Mouse (Mus musculus): ENCODE data around the gene Mob2. TPM values are rescaled to one million over a fixed set of nuclear protein-coding genes. Genes with fewer than 3 reads are reported as not detected.

Gene Mob2
- polyA plus RNA-seq, 1 experiment = 54.7 TPM

DNA sequence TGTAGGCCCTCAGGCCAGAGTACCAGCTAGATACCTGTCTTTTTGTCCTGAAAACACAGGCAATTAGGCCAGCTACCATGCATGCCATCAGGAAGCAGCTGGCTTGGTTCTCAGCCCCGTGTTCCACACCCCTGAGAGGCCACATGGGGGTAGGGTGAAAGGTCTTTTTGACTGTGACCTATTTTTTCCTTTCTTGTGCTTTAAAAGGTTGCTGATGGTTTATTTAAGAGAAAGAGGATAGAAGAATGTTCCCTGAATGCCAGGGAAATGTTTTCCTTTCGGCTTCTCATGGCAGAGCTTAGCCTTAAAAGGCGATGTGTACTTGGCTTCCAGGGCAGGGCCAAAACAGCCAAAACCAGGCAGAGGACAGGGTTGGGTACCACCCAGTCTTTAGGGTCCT is 40.0 kb downstream of the Mob2 start:
- no peak for DNase-seq (ENCODE audit: low read depth)

DNA sequence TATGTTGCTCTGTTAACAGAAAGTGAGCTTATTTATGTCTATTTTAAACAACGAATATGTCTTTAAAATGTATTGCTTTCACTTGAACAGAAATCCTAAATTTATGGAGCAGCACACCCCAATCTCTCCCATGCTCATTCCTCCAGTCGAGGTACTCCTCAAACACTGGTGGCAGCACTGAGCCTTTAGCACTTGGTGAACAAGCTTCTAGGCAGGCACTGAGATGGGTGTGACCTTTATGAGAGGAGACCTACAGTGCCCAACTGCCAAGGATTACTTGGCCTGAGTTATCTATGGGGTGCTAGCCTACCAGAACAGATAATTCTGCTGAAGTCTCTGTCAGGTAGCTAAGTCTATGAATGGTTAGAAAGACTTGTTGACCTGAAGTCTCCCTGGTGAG is 41.2 kb downstream of the Mob2 start:
- no peak for DNase-seq (ENCODE audit: low read depth)

DNA sequence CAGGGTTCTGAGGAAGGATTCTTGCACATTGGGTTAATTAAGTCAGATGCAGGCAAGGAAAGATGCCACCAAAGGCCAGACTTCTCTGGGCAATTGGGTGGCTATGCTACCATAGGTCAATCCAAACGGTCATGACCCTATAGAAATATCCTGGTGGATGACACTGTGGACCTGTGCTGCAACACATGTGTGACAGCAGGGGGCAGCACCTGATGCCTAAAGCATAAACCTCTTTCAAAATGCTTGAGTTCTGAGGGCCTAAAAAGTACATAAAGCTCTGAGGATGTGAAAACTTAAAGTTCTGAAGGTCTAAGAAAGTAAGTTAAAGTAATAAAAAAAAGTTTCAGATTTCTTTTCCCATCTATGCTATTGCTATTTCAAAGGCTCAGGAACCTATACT is 44.3 kb downstream of the Mob2 start:
- DNase-seq (ENCODE audit: low read depth) = no peak

DNA sequence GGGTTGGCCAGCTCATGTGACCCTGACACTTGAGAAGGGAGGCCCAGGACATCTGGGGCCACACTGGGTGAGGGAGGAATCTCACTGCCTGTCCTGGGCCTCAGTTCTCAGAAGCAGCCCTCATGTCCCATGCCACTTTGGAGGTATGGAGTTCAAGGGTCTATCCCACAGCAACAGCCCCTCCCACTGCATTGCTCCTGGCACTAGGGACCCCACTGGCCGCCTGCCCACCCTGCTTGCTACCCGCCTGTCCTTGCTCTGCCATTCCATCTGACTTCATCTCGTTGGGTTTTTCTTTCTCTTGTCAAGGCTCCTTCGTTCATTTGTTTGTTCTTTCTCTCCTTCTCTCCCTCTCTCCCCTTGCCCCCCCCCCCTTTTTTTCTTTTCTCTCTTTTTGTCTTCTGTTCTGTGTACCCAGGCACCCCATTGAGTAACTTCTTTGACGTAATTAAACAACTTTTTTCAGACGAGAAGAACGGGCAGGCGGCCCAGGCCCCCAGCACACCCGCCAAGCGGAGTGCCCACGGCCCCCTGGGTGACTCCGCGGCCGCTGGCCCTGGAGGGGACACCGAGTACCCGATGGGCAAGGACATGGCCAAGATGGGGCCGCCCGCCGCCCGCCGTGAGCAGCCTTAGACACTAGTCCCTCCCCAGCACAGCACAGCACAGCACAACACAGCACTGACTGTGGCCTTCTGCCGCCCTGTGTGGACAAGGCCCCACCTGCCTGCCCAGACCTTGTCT is 59.1 kb downstream of the Mob2 start:
- no peak for DNase-seq (ENCODE audit: low read depth)

DNA sequence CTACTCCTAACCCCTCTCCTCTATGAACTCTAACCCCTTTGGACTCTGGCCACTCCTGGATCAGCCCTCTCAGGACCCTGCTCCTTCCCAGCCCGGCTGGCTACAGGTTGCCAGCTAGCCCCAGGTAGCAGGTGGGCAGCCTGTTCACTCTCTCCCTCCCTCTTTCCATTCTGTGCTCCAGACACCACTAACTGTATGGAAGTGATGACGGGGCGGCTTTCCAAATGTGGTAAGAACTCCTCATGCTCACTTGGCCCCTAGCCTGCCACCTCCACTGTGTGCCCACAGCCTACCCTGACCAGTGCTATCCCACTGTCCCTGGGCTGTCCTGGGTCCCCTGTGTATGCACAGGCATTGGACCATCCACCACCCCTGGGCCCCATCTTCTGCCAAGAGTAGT is 60.2 kb downstream of the Mob2 start:
- DNase-seq (ENCODE audit: low read depth) = no peak

DNA sequence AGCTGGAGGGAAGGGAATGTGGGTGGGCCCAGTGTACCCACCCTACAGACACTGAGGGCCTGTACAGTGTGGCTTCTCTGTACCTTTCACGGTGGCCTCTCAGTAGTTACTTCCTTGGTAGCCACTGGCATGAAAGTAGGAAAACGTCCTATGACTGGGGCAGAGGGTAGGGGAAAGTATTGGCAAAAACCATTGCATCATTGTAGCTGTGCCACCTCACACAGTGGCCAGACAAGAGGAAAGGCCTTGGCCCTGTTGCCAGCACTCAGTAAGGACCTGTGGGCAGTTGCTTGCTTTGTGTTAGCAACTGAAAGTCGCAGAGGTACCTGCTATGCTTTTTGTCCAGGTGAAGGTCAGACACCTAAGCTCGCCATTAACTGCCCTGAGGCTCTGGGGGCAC is 66.7 kb downstream of the Mob2 start:
- no peak for DNase-seq (ENCODE audit: low read depth)

DNA sequence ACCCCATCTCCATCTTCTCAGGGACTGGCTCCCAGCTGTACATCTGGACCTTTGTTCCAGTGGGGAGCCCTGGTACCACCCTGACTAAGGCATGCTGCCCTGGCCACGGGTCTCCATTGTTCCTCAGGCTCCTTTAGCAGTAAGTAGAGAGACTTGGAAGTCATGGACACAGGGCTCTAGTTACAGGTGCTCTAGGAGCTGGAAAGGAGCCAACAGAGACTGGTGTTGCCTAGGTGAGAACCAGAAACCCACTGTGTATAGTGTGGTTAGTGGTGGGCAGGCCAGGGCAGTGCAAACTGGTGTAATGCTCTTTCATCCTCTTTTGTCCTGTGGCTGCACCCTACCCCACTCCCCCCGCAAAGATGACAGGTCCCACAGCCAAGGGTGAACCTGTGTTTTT is 69.7 kb downstream of the Mob2 start:
- DNase-seq (ENCODE audit: low read depth) = no peak

DNA sequence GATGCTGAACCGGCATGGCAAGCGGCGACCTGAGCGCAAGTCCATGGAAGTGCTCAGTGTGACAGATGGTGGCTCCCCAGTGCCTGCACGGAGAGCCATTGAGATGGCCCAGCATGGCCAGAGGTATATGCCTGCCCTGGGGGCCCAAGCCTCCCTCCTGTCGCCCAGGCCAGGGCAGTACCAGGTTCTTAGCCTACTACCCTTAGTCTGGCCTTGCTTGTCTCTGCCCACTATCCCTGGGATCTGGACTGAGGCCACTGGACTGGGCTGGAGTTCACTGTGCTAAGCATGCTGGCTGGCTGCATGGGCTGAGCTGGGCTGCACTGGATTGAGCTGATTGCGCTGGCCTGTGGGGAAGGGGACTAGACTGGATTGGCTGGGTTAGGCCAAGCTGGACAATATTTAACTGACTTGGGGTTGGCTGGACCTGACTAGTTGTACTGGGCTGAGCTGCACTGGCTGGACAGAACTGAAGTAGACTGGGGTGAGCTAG is 72.5 kb downstream of the Mob2 start:
- DNase-seq (ENCODE audit: low read depth) = no peak

DNA sequence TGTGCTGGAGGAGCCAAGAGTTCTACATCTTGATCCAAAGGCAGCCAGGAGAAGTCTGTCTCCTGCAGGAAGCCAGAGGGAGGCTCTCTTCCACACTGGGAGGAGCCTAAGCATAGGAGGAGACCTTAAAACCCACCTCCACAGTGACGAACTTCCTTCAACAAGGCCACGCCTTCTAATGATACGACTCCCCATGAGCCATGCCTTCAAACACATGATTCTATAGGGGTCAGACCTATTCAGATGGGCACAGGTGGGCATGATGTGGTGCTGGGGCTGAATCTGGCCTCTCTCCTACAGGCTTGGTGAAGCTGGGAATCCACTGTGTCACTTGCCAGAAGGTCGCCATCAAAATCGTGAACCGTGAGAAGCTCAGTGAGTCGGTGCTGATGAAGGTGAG is 79.6 kb downstream of the Mob2 start:
- DNase-seq (ENCODE audit: low read depth) = no peak

DNA sequence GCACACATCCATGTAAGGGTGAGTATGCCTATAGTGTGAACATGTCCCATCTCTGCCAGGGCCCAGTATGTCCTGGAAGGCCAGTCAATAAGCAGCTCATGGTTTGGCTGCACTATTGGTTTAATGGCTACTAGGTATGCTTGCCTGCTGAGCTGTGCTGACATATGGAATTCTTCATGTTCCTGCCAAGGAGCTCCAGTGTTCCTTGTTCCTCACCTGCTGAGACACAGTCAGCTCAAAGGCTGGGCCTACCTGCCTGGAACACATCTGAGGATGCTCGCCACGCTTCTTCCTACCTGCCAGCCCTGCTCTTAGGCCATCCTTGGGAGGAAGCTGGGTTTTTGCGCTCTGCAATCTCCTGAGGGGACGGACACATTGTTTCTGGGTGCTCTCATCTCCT is 81.6 kb downstream of the Mob2 start:
- no peak for DNase-seq (ENCODE audit: low read depth)

DNA sequence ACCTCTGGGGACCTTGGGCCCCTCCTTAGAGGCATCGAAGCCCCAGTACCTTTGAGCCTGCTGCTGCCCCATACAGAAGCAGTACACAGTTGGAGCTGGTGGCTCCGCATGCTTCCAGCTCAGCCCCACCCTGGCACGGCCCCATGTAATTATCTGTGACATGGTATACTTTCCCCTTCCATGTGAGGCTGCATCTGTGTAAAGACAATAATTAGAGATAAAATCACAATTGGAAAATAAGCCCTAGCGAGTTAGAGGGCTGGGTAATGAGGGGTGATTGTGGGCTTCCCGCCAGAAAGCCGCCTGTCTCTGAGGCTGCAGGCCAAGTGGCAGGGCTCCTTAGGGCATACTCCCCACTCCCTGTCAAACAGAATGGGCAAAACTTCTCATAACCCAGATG is 82.9 kb downstream of the Mob2 start:
- DNase-seq (ENCODE audit: low read depth) = no peak

DNA sequence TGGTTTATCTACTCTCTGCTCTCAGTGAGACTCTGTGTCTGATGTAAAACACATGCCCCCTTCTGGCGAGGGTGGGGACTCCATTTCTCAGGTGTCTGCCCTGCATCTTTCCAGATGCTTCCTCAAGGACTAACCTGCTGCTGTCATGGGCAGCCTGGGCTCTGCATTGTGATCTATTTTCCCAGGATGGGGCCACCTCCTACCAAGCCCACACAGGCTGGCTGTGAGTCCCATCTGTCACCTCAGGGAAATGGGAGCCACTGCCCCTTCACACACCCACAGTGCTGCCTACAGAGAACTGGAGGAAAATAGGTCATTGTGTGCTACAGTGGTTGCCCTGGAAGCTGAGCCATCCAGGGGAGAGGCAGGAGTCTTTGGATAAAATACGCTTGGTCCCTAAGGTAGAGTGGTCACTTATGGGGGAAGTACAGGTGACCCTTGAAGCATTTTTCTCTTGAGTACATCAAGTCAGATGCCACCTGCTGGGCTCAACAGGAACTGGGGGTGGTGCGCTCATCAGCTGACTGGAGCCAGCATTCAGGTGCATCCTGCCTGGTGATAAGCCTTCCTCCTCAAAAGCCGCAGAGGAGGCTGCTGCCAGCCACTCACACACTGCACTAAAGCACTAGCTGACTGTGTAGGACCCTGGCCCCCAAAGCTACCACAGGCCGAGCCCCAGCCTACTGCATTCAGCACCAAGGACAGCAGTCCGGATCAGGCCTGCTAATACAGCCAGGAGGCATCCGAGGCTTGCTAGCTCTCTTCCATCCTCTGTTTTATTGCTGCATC is 87.8 kb downstream of the Mob2 start:
- DNase-seq (ENCODE audit: low read depth) = no peak

DNA sequence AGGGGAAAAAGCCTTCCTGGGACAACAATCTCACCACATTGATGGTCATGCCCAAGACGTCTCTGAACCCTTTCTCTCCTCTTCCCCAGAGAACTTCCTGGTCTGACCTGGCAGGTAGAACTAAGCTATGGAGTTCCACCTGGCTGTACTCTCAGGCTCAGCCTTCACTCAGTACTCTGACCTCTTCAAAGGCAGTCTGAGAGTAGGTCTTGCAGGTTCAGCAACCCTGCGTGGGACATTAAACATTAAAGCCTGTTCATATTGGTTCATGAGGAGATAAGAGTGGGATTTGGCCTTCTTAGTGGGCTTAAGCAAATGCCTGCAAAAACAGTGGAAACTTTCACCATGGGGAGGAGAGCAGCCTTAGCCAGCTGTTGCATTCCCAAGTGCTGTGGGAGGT is 94.6 kb downstream of the Mob2 start:
- no peak for DNase-seq (ENCODE audit: low read depth)

DNA sequence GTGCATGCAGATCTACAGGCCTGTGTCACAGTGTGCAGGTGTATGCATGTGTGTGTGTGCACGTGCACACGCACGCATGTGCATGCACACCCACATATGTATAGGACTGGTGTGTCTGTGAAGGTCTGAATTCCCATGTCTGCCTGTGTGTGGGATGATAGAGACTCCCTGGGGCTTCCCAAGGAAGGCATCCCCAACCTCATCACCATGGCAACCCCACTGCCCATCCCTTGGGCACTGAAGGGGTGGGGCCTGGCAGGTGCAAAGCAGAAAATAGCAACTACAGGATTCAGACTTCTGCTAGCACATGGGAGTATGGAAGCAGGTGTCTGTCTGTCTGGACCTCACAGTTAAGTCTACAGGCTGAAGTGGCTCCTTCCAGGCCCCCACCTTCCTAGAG is 98.3 kb downstream of the Mob2 start:
- no peak for DNase-seq (ENCODE audit: low read depth)

DNA sequence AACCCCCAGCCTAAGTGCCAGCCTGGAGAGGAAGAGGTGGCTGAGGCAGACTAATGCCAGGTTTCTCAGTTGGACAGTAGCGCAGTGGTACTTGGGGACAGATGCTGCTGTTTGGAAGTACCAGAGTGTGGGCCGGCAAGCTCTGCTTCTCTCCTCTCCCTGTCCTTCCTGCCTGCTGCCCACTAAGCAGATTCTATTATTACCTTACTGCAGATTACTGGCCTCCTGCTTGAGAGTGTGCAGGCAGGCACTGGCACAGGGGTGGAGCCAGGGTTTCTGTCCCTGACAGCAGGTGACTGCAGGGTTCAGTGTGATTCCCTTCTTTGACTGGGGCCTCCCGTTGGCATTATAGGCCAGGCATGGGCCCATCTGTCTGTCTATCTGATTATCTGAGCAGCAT is 99.4 kb downstream of the Mob2 start:
- DNase-seq (ENCODE audit: low read depth) = no peak

DNA sequence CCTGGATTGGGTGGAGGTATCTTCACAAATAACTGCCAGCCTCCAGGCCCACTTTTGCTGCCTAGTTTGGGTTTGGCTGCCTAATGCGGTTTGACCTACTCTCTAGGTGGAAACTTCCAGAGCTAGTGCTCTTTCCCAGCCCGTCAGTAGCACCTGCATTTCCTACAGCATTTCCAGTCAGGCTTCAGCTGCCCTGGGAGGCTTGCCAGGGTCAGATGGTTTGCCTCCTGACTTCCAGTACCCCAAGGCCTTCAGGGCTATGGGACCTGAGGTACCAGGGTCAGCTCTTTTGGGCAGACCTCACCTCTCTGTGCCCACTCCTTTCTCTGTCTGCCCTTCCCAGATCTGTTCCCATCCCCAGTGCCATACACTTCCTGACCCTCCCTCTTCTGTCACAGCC is 99.9 kb downstream of the Mob2 start:
- DNase-seq (ENCODE audit: low read depth) = no peak

DNA sequence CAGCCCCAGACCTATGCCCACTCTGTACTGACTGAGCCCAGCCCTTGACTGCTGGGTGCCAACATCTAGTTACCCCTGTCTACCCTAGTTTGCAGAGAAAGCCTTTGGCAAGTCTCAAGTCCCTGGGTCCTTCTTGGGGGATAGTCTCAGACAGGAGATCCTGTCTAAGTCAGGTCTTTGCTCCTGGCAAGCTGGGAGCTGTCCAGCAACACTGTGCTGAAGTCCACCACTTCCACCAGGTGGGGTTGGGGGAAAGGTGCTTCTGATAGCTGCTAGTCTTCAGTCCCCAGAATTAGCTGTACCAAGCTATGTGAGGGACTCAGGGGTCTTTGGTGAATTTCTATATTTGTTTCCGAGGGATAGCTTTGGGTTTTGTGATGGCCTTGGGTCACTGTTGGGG is 101.7 kb downstream of the Mob2 start:
- DNase-seq (ENCODE audit: low read depth) = no peak

Other genes starting within 250 kb of the Mob2 start
- 42.4 and 118 TPM in 2 replicates for gene Muc5b, start 222.0 kb downstream of the Mob2 start, polyA plus RNA-seq (2012; rRNA removed)
- gene Tollip, start 142.6 kb downstream of the Mob2 start, polyA plus RNA-seq (2012; rRNA removed) = 103 and 105 TPM in 2 replicates
- 0.09 and 0.33 TPM in 2 replicates for gene Brsk2, start 111.3 kb downstream of the Mob2 start, polyA plus RNA-seq (2012; rRNA removed)
- gene Dusp8, start 34.8 kb upstream of the Mob2 start, polyA plus RNA-seq (2012; rRNA removed) = 10.9 and 13.2 TPM in 2 replicates
- not detected in 2 replicates for gene Gm45618, start 59.7 kb upstream of the Mob2 start, polyA plus RNA-seq (2012; rRNA removed)
- gene Gm39115, start 75.0 kb upstream of the Mob2 start, polyA plus RNA-seq (2012; rRNA removed) = not detected in 2 replicates
- not detected in 2 replicates for gene Gm45337, start 83.5 kb upstream of the Mob2 start, polyA plus RNA-seq (2012; rRNA removed)
- not detected in 2 replicates for gene Gm29735, start 96.0 kb upstream of the Mob2 start, polyA plus RNA-seq (2012; rRNA removed)
- not detected in 2 replicates for gene Gm4553, start 104.7 kb upstream of the Mob2 start, polyA plus RNA-seq (2012; rRNA removed)
- not detected in 2 replicates for gene Krtap5-2, start 114.9 kb upstream of the Mob2 start, polyA plus RNA-seq (2012; rRNA removed)
- not detected in 2 replicates for gene Gm10153, start 129.3 kb upstream of the Mob2 start, polyA plus RNA-seq (2012; rRNA removed)
- gene Krtap5-3, start 140.3 kb upstream of the Mob2 start, polyA plus RNA-seq (2012; rRNA removed) = not detected in 2 replicates
- gene Gm7579, start 150.8 kb upstream of the Mob2 start, polyA plus RNA-seq (2012; rRNA removed) = not detected in 2 replicates
- not detected in 2 replicates for gene Krtap5-5, start 168.9 kb upstream of the Mob2 start, polyA plus RNA-seq (2012; rRNA removed)
- not detected in 2 replicates for gene Gm40460, start 180.0 kb upstream of the Mob2 start, polyA plus RNA-seq (2012; rRNA removed)
- not detected in 2 replicates for gene Gm2431, start 197.3 kb upstream of the Mob2 start, polyA plus RNA-seq (2012; rRNA removed)
- not detected in 2 replicates for gene Gm4559, start 213.3 kb upstream of the Mob2 start, polyA plus RNA-seq (2012; rRNA removed)
- not detected in 2 replicates for gene Krtap5-1, start 236.1 kb upstream of the Mob2 start, polyA plus RNA-seq (2012; rRNA removed)
- gene Krtap5-4, start 242.5 kb upstream of the Mob2 start, polyA plus RNA-seq (2012; rRNA removed) = not detected in 2 replicates

Data from gonadal fat pad, adult 2 months (tissue).